Mouse (Mus musculus): ENCODE measurements around the gene Apbb2. TPM values are rescaled to one million over a fixed set of nuclear protein-coding genes. Genes with fewer than 3 reads are reported as not detected.

Apbb2 gene
- polyA plus RNA-seq (2021; fragmentation: Nextera tagmentation): 33.0 and 38.1 TPM in 2 replicates
- long read RNA-seq, experiment 1, full-length matches to known transcripts: 16 of 66 reads
- long read RNA-seq, experiment 1, partial matches to known transcripts: 20 of 66 reads
- long read RNA-seq, experiment 1, other reads (novel, unspliced or antisense): 30 of 66 reads
- long read RNA-seq, experiment 2, full-length matches to known transcripts: 41 of 284 reads
- long read RNA-seq, experiment 2, partial matches to known transcripts: 24 of 284 reads
- long read RNA-seq, experiment 2, other reads (novel, unspliced or antisense): 219 of 284 reads

DNA sequence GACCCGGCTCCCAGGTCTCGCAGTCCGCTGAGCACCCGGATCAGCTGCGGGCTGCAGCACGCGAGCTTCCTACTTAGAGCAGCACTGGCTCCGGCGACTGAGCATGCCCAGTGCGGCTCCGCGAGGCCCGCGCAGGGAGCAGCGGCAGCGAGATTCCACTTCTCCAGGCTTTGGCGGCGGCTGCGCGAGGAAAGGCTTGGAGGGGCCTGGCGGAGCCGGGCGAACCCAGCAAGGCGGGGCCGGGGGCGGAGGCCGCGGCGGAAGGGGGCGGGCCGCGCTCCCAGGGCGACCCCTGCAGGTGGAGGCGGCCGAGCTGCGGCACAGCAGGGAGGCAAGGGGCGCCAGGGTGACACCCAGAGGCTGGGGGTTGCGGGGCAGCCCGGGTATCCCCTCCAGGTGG is at the start of gene Apbb2:
Gene Apbb2, minus strand, starts transcription at position 188 of the 400 bp plus-strand sequence.

DNA sequence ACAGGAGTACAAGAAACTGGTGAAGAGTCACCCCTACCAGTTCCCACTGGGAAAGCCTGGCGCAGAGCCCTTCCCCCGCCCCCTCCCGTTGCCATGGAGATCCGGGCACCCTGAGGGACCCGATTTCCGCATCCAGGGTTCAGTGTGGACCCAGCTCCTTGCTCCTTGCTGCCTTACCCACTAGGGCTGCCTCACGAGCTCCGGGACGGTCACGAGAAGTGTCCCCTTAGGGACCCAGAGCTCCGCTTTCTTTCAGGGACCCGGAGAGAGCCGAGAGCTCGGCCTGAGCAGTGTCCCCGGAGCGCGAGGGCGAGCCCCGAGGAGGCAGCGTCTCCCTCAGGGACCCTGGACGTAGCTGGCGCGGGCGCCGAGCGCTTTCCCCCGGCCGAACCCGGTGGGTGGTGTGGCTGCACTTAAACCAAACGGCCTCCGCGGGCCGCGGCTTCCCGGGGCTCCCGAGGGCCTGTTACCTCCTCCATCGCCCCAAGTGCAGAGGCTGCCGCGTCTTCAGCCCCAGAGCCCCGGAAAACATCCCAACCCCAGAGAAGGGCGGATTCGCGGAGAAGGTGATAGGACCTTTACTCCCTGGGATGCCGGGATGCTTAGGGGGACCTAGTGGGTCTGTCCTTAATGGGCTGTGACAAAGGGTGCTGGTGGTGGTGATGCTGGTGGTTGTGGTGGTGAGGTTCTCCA is 358.7 kb downstream of the Apbb2 start, which contains the start of gene Nsun7:
Gene Nsun7, plus strand, starts transcription at position 142 of the 693 bp plus-strand sequence.

Other genes starting within 250 kb of the Apbb2 start
- 1,178 and 1,222 TPM in 2 replicates for gene Uchl1, start 57.3 kb upstream of the Apbb2 start, polyA plus RNA-seq (2021; fragmentation: Nextera tagmentation)
- 61.3 and 66.1 TPM in 2 replicates for gene Limch1, start 127.0 kb upstream of the Apbb2 start, polyA plus RNA-seq (2021; fragmentation: Nextera tagmentation)